Mouse (Mus musculus) adrenal gland, adult 18-20 months (tissue): ENCODE results near the gene Slco2a1. TPM values are rescaled to one million over a fixed set of nuclear protein-coding genes. Genes with fewer than 3 reads are reported as not detected.

Experiments used
- DNase-seq, 2 experiments: peaks; one replicate each; pipeline ENCODE4 v3.0.0; 2021 to 2022; ENCODE audit warnings: low spot score in 2 of 2
- total RNA-seq, 2 experiments: library from RNA; stranded (reverse); gene quantifications; 1 replicate in 1 of 2; 2 replicates in 1 of 2; pipeline ENCODE4 v1.2.3; 2021

Slco2a1 gene
- total RNA-seq, 2 experiments from 2014 or later = 2.8 to 4.8 TPM

GRCm38 (mm10) chr9:102981791-102982190 is 6.7 kb upstream of the Slco2a1 start:
- no peak for DNase-seq

GRCm38 (mm10) chr9:102982376-102982775 is 6.1 kb upstream of the Slco2a1 start:
- no peak for DNase-seq

DNA sequence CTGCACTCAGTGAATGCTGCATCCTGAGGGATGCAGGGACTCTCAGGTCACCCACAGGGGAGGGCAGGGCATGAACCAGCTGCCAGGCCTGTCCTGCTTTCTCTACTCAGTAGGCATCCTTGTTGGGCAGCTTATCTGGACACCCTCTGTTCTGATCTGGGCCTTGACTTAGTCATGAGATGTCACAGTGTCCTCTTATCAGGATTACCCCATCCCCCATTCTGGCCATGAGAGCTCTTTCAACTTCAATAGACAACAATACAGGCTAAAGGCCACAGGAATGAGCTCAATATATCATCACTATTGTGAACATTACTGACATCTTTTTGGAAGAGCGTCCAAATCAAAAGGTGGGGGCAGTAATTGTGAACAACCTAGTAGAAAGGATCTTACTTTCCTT is 3.4 kb upstream of the Slco2a1 start:
- no peak for DNase-seq

- no peak for DNase-seq
These were observed 2.6 kb upstream of the Slco2a1 start for GRCm38 (mm10) chr9:102985939-102986338.

DNA sequence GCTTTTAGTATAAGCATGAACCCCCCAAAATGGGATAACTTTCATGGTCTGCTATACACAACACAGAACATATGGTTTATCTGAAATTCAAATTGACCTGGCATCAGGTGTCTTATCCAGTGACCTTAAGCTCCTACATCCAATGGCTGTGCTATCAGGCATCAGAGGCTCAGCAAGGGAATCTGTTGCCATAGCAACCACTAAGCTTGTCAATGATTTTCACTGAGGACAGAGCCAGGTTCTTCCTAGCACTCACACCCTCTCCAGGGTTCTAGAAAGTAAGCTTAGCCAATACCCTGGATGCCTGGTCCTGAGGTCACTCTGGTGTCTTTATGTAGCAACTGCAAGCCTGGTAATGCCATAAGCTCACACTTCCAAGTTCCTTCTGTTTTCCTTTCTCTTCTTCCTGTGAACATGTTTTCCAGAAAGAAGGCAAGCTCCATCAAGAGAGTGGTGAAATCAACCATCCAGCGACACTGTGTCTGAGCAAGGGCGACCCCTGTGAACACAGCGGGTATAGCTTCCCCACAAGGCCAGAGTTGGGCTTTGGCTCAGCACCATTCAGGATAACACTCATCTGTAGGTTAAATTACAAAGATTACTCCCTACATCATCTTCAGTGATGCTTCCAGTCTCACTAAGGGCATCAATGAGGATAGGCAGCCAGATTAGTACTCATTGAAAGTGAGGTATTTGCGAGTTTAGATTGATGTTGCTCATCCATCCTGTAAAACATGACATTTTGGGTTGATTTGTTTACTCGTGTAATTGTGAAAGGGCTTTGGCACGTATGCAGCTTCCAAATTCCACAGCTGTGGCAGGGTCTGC is 2.0 kb downstream of the Slco2a1 start:
- DNase-seq = no peak

DNA sequence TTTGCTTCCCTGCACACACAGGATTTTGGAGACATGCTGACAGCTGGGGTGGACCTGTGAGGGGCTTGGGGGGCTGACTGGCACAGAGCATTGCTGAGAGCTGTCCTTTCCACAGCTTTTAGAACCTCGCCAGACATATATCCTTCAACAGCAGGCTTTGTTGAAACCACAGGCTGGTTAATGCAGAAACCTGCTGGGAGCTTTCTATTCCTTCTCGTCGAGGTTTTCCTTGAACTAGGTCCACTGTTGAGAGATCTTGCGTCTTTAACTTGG is 2.6 kb downstream of the Slco2a1 start:
- no peak for DNase-seq

DNA sequence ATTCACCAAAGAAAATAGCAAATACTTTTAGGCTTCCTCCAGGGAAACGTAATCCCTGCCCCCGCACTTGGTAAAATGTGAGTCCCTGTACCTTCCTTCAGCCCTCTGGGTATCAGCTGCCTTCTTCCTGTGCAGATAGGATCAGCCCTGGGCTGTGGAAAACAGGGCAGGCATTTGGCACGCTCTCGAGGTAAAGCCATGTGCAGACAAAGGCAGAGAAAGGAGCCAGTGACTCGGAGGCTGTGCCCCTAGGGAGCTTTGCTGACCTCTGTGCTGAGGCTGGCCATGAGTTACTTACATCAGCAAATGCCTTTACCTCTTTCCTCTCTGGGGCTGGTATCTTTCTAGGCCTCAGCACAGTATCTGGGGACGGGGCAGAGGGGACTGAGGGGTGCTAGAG is 4.4 kb downstream of the Slco2a1 start:
- DNase-seq = no peak

DNA sequence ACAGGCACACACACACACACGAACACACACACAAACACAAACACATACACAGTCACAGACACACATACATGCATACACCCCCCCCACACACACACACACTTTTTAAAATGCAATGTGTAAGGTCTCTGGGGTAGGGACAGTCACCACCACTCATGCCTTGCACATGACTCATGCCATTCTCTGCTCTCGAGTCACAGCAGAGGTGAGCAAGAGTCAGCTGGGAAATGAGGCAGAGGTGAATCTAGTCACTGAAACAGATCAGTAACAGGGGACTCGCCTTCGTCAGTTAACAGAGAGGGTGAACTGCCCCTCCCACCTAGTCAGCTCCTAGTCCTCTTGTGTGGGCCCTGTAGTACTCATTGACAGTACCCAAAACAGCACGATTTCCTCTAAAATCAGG is 5.3 kb downstream of the Slco2a1 start:
- DNase-seq = no peak

DNA sequence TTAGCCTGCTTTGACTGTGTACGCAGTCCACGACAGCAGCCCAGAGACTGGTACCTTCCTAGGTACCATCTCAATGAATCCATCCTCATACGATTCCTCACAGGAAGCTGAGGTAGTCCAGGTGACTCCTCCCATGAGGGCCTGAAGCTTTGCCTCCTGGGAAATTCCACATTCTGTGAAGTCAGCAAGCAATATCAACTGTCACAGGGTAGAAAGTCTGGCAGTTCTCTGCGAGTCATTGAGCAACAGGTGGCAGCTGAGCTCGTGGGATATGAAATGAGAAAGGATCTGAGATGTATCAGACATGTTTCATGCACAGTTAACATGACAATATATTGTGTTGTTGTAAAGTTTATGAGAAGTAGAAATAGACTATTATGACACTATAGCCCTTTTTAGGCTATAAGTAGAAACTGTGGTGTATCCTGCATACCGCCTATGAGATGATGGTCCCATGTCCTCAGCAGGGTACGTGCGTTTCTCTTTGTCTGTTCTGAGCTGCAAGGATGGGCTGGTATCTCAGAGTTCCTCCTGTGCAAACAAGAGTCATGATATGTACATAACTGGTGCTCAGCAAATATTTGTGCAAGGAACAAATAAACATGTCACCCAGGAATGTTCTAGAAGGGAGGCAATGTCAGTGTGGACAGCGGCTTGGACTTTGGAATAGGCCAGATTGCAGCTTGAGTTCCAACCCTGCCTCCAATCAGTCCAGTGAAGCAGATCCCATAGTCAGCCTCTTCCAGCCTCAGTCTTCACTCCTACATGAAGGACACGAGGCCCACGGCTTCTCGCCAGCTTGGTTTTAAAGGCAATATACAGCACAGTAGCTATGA is 7.5 kb downstream of the Slco2a1 start:
- DNase-seq = no peak

DNA sequence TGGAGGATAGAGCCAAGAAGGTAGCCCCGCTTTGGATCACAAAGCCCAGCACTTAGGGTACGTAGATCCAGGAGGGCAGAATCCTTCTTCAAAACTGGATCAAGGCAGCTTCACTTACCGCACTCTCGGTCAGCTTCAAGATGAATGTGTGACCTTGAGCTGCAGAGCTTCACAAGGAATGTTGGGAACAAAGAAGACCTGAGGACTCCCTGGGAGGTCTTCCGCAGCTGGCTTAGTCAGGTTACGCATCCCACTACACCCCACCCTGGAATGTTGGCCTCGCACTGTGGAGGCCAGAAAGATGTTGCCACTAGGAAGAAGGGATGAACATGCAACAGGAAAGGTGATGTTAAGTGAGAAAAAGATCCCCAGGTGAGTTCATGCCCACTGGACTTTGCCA is 11.9 kb downstream of the Slco2a1 start:
- no peak for DNase-seq

DNA sequence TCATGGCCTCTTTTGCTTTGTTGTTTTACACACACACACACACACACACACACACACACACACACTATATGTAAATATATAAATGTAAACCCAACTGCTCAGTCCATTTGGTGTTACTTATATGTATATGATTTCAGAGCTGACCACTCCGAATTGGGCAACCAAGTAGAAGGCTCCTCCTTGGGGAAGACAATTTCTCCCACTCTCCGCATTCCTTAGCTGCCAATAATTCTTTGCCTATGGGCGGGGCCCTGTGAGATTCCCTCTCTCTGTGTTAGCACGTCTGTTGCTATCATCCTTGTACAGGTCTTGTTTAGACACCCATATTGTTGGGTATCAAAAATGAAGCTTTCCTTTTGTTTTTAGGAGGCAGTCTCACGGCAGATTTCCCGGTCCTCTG is 15.8 kb downstream of the Slco2a1 start:
- no peak for DNase-seq

- peak; percentile 35 to 49 for DNase-seq
These were observed 19.2 kb downstream of the Slco2a1 start for GRCm38 (mm10) chr9:103007699-103008078.

DNA sequence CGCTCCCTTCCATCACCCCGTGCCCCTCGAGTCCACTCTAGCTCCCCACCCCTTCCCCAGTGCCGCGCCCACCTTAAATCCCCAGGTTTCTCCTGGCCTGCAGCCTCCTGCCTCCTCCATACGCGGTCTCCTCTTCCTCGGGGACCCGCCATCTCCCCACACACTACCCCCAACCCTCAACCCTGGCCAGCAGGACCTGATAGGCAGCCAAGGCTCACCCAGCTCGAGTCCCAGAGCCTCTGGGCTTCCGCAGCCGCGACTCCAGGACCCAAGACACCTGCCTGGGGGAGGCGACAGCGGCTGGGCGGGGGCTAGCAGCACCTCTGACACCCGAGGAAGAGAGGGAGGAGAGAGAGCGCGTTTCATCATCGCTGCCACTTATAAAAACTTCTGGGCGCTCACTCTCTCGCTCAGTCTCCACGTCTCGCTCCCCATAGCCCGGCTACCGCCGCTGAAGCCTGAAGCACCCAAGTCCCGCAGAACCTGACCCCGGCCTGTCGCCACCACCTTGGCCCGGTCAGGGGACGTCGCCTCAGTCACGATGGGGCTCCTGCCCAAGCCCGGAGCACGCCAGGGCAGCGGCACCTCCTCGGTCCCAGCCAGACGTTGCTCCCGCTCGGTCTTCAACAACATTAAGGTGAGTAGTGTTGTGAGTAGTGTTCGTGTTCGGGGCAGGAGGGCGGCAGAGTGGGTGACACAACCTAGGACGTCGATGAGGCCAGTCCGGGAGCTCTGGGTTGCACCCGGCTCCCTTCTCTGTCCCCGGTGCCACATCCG is 19.8 kb downstream of the Slco2a1 start:
- peak; percentile 13 to 25 for DNase-seq

DNA sequence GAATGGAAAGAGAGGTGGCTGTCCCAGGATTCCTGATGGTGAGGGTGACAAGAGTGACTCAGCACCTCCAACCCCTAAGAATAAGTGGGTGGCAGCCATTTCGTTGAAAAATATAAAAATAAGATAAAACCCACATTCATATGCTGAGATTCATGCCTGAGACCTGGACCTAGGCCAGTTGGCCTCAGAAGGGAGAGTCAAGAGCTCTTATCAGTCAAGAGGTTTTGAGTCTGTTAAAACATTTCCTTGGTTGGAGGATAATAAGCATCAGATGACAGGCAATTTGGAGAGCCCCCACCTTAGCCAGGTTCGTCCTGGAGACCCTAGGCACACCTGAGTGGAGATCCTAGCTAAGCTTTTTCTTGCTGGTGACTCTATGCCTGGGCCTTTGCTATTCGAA is 21.6 kb downstream of the Slco2a1 start:
- no peak for DNase-seq

GRCm38 (mm10) chr9:103013366-103013765 is 24.9 kb downstream of the Slco2a1 start:
- peak; percentile 65 to 66 for DNase-seq

DNA sequence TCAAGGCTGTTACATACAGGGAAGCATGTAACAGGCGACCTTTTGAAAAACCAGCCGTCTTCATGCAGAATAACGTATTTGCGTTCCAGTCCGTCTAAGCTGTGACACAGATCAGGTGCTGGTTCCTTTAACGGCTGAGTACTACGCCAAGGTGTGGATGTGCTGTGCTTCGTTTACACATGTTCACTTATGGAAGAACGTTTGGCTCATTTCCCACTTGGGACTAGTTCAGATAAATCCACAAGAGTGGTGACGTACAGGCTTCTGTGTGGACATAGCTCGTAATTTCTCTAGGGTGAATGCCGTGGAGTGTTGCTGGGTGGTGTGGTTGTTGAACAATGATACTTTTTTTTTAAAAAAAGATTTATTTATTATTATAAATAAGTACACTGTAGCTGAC is 26.2 kb downstream of the Slco2a1 start:
- no peak for DNase-seq

- no peak for DNase-seq
These were observed 35.6 kb downstream of the Slco2a1 start for GRCm38 (mm10) chr9:103024116-103024515.

DNA sequence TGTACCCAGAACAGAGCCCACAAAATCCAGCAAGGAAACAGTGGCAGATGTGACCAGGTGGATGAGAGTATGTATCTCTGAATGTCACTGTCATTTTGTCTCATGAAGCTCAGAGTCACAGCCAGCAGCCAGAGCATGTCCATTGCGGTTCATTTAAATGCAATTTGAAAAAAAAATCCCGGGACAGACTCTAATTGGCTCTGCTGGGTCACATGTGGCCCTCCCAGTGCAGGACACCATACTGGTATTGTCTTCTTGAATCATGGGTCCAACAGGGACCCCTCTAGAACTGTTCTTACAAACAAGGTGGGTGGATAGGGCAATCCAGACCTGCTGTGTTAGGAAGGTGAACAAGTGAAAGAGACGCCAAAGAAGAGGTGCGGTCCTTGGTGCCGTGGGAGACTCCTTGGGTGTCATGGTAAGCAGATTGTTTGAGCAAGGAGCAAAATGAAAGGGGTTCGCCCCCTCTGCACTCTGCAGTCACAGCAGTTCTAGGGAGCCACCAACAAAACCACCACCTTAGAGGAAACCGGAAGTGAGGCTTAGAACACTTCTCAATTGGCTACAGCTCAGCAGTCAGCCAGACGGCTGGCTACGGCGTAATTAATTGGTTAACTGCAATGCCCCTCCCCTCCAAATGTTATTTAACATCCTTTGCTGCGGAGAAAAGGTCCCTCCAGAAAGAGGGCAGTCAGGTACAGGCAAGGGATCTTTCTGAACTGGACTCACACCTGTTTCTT is 38.8 kb downstream of the Slco2a1 start:
- DNase-seq = no peak

DNA sequence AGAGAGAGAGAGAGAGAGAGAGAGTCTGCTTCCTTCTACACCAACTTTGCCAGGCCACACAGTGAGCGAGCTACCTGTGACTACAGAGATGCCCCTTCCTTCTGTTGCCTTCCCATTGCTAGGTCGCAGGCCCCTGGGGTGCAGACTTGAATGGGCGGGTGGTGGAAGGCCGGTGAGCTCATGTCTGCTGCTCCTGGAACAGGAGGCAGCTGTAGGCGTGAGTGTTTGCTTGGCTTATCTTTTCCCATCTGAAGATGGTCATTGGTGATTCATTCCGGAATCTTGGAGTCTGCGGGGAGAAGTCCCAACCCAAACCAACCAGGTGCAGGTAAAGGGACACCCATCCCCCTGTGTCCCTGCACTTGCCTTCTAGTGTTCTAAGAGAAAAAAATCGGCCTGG is 40.5 kb downstream of the Slco2a1 start:
- DNase-seq = no peak

DNA sequence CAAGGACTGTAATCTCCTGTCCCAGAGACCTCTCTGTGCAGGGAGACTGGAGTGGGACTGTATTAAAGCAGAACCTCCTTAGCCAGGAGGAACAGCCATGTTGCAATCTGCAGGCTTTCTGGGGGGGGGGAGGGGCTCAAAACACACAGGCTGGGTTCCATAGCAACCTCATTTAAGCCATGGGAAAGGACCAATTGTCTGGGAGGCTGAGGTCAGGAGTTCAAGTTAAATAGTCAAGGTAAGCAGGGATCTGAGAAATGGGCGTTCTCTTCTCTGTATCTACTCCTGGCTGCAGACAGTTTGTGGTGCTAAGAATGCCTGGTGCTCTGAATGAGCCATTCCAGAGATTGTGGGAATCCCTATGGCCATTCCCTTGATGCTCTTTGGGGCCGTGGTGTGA is 41.5 kb downstream of the Slco2a1 start:
- DNase-seq = no peak

- no peak for DNase-seq
These were observed 42.7 kb downstream of the Slco2a1 start for GRCm38 (mm10) chr9:103031211-103031610.
